Mouse (Mus musculus): ENCODE measurements around the gene Chrdl2.
"Not testable (repeated sequence)": the region's sequence is repeated elsewhere in the genome, so short reads cannot be mapped to it uniquely, and the experiment has no call there.

Gene Chrdl2

GRCm38 (mm10) chr7:100005790-100006189 lies at the start of gene Chrdl2:
TSS of gene Chrdl2 (plus strand) at chr7:100006172.
- DNase-seq (ENCODE audit: low spot score in 2 of 2) = no peak

GRCm38 (mm10) chr7:99957226-99957965 lies 48.6 kb upstream of the Chrdl2 start:
- no peak for DNase-seq (ENCODE audit: low spot score in 2 of 2)

GRCm38 (mm10) chr7:99960571-99960970 lies 45.4 kb upstream of the Chrdl2 start:
- DNase-seq (ENCODE audit: low spot score in 2 of 2) = not testable (repeated sequence)

- no peak for DNase-seq (ENCODE audit: low spot score in 2 of 2)
These were observed 44.5 kb upstream of the Chrdl2 start for GRCm38 (mm10) chr7:99961518-99961917.

GRCm38 (mm10) chr7:99962536-99963236 lies 43.3 kb upstream of the Chrdl2 start:
- DNase-seq (ENCODE audit: low spot score in 2 of 2) = no peak

- no peak for DNase-seq (ENCODE audit: low spot score in 2 of 2)
These were observed 42.6 kb upstream of the Chrdl2 start for GRCm38 (mm10) chr7:99963237-99963860.

GRCm38 (mm10) chr7:99965020-99965841 lies 40.7 kb upstream of the Chrdl2 start:
- DNase-seq (ENCODE audit: low spot score in 2 of 2) = no peak

- DNase-seq (ENCODE audit: low spot score in 2 of 2) = no peak
These were observed 39.8 kb upstream of the Chrdl2 start for GRCm38 (mm10) chr7:99966011-99966721.

GRCm38 (mm10) chr7:99969151-99969550 lies 36.8 kb upstream of the Chrdl2 start:
- no peak for DNase-seq (ENCODE audit: low spot score in 2 of 2)

- DNase-seq (ENCODE audit: low spot score in 2 of 2) = no peak
These were observed 34.0 kb upstream of the Chrdl2 start for GRCm38 (mm10) chr7:99971926-99972325.

GRCm38 (mm10) chr7:99972912-99973311 lies 33.1 kb upstream of the Chrdl2 start:
- not testable (repeated sequence) for DNase-seq (ENCODE audit: low spot score in 2 of 2)

GRCm38 (mm10) chr7:99974208-99974970 lies 31.6 kb upstream of the Chrdl2 start:
- no peak for DNase-seq (ENCODE audit: low spot score in 2 of 2)

GRCm38 (mm10) chr7:99975819-99976575 lies 30.0 kb upstream of the Chrdl2 start:
- no peak for DNase-seq (ENCODE audit: low spot score in 2 of 2)

- DNase-seq (ENCODE audit: low spot score in 2 of 2) = no peak
These were observed 27.9 kb upstream of the Chrdl2 start for GRCm38 (mm10) chr7:99978041-99978440.

- no peak for DNase-seq (ENCODE audit: low spot score in 2 of 2)
These were observed 26.9 kb upstream of the Chrdl2 start for GRCm38 (mm10) chr7:99979081-99979480.

GRCm38 (mm10) chr7:99979546-99980131 lies 26.3 kb upstream of the Chrdl2 start:
- peak; percentile 18 to 19 for DNase-seq (ENCODE audit: low spot score in 2 of 2)

GRCm38 (mm10) chr7:99980132-99980591 lies 25.8 kb upstream of the Chrdl2 start, which contains the start of gene Rnf169:
TSS of gene Rnf169 (minus strand) at chr7:99980448.
- peak; percentile 81 to 87 for DNase-seq (ENCODE audit: low spot score in 2 of 2)

GRCm38 (mm10) chr7:99981311-99981710 lies 24.7 kb upstream of the Chrdl2 start:
- no peak for DNase-seq (ENCODE audit: low spot score in 2 of 2)

Measured in natural killer cell, adult 2 months (primary cell).